Mouse (Mus musculus): ENCODE results near the gene AC131692.1. TPM values are rescaled to one million over a fixed set of nuclear protein-coding genes. Genes with fewer than 3 reads are reported as not detected.

AC131692.1 gene
- polyA plus RNA-seq, 1 experiment from 2014 or later = 0.23 TPM

DNA sequence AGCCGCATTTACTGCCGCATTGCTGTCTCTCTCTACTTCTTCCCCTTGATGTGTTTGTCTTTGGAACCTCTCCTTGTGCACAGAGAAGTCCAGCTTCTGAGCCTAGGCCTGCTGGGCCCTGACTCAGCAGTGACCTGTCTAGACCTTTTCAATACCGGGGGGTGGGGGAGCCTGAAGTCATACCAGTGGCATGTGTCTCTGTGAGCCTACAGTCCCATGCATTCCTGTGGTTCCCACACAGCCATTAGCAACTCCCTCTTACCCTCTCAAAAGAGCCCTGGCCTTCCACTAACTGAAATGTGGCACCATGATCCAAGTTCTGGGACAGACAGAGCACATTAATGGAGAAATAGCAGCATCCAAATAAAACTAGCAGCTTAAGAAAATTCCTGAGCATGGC lies 42.2 kb downstream of the AC131692.1 start:
- Histone ChIP-seq H3K4me1 (replicated peaks) (peaks cover 55% of the 10 kb centered on the region), H3K27ac (replicated peaks) (peak overlapping the region; percentile 51), H3K9me3 (replicated peaks) (no peaks in the 10 kb centered on the region), H3K4me2 (no peak overlapping the region), H3K4me3 (replicated peaks) (no peak overlapping the region), H3K9ac (no peak overlapping the region), H3K27me3 (no peaks in the 10 kb centered on the region), H3K36me3 (replicated peaks) (0 out of 2 replicates have a peak, but pooled peaks cover 8% of the 10 kb centered on the region)
- WGBS (ENCODE audit: insufficient replicate concordance) = 76% methylated on average over 3 of the region's 3 CpGs
- ATAC-seq (ENCODE audit: insufficient read depth) = no peak

DNA sequence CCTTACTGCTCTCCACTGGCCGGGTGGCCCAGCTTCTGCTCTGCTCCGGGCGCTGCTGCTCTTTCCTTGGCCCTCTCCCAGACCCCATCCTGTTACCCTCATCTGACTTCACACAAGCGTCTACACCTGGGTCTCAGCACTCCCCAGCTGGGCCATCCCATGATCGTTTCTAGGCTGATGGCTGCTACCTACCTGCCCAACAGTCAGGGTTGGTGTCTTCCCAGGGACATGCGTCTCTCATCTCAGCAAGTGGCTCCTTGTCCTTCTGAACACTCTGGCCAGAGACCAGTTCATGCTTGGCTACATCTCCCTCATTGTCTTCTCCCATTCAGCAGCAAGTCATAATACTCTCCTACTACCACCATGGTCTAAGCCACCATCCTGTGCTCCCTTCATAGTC lies 45.5 kb downstream of the AC131692.1 start:
- peak overlapping the region; percentile 87 for H3K4me3 ChIP-seq (replicated peaks)

DNA sequence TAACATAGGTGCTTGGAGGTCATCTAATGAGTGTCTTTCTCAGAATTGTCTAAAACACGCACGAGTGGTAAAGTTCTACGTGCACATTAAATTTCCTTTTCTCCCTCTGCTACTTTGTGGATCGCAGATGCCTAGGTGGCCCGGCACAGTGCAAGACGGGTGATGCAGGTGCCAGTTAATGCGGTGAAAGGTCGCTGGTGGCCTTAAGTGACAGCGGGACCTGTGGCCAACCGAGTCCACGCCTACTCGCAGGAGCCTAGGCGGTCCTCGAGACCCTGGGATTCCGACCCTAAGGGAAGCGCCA lies 46.1 kb downstream of the AC131692.1 start:
- peak overlapping the region; percentile 99 for H3K27ac ChIP-seq (replicated peaks)
- 6% methylated on average over 16 of the region's 16 CpGs for WGBS (ENCODE audit: insufficient replicate concordance)
- peak overlapping the region; percentile 87 for H3K4me3 ChIP-seq (replicated peaks)
- H3K27me3 ChIP-seq = no peaks in the 10 kb centered on the region
- peak overlapping the region; percentile 88 for H3K9ac ChIP-seq
- H3K4me2 ChIP-seq = peak overlapping the region; percentile 99
- 0 out of 2 replicates have a peak, but pooled peaks cover 4% of the 10 kb centered on the region for H3K36me3 ChIP-seq (replicated peaks)
- peaks cover 27% of the 10 kb centered on the region for H3K4me1 ChIP-seq (replicated peaks)
- no peak for ATAC-seq (ENCODE audit: insufficient read depth)
- no peaks in the 10 kb centered on the region for H3K9me3 ChIP-seq (replicated peaks)

More for the DNA sequence above, 45.5 kb downstream of the AC131692.1 start:
- no peaks in the 10 kb centered on the region for H3K27me3 ChIP-seq
- peak overlapping the region; percentile 99 for H3K27ac ChIP-seq (replicated peaks)
- H3K4me1 ChIP-seq (replicated peaks) = peaks cover 29% of the 10 kb centered on the region
- H3K4me2 ChIP-seq = peak overlapping the region; percentile 99
- ATAC-seq (ENCODE audit: insufficient read depth) = no peak
- 88% methylated on average over 6 of the region's 6 CpGs for WGBS (ENCODE audit: insufficient replicate concordance)
- H3K9me3 ChIP-seq (replicated peaks) = no peaks in the 10 kb centered on the region
- H3K36me3 ChIP-seq (replicated peaks) = 0 out of 2 replicates have a peak, but pooled peaks cover 4% of the 10 kb centered on the region
- H3K9ac ChIP-seq = peak overlapping the region; percentile 88; the same call in 1 of the 2 replicates

DNA sequence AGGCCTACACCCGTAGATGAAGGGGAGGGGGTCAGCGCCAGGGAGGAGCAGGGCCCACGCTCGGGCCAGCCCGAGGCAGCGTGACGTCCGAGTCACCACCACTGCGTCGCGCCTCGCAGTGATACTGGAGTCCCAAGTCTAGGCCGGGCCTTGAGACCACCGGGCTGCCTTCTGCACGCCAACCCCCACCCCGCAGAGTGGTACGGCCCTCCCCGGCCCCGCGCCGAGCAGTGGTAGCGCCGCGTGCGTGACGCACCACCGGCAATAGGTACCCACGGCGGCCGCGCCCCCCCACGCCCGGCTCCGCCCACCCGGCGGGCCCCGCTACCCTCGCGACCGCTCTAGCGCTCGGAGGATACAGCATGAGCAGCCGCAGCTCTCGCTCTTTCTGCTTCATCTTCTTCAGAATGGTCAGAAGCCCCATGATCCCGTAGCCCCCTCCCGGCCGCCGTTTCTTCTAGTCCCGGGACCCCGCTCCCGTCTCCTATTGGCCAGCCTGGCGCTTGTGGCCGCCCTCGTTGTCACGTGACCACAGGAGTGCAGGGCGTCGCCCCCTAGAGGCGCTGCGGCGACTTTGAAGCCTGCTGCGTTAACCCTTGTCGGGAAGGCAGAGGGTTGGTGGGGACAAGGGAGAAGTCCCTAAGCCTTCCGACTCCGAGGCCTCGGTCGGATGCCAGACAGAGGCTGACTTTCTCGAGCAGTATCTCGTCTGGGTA lies 46.6 kb downstream of the AC131692.1 start, which contains the start of gene Batf2:
Batf2 (plus strand) TSS at position 306 of the 716 bp plus-strand sequence.
- Histone ChIP-seq H3K27me3 (no peaks in the 10 kb centered on the region), H3K9me3 (replicated peaks) (no peaks in the 10 kb centered on the region), H3K9ac (peak within 1 kb of the TSS; percentile 88), H3K4me2 (peak within 1 kb of the TSS; percentile 99), H3K27ac (replicated peaks) (peak within 1 kb of the TSS; percentile 99), H3K36me3 (replicated peaks) (0 out of 2 replicates have a peak, but pooled peaks cover 4% of the 10 kb centered on the region), H3K4me1 (replicated peaks) (peaks cover 27% of the 10 kb centered on the region), H3K4me3 (replicated peaks) (peak within 1 kb of the TSS; percentile 87)
- 1% methylated on average over 68 of the region's 68 CpGs for WGBS (ENCODE audit: insufficient replicate concordance)
- peak; percentile 91 for ATAC-seq (ENCODE audit: insufficient read depth)

DNA sequence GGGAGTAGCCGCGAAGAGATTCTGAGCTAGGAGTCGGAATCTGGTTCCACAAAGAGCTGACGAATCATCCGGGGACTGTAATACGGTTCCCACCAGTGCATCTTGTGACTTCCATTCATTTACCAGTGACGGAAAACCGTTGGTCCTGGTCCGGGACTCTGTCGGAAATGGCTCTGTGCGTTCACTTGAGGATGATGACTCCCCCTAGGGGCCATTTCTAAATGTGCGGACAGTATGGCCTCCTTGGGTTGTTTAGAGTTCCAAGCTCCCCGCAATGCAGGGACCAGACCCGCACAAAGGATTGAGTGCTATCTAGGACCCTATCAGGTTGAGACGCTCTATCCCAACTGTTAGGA lies 47.2 kb downstream of the AC131692.1 start, which contains the start of gene Arl2:
Arl2 (minus strand) TSS at position 155 of the 356 bp plus-strand sequence.
- under 1% methylated on average over 15 of the region's 15 CpGs for WGBS (ENCODE audit: insufficient replicate concordance)
- no peaks in the 10 kb centered on the region for H3K27me3 ChIP-seq
- no peaks in the 10 kb centered on the region for H3K9me3 ChIP-seq (replicated peaks)
- peaks cover 27% of the 10 kb centered on the region for H3K4me1 ChIP-seq (replicated peaks)
- peak within 1 kb of the TSS; percentile 87 for H3K4me3 ChIP-seq (replicated peaks)
- H3K4me2 ChIP-seq = peak within 1 kb of the TSS; percentile 99
- peak within 1 kb of the TSS; percentile 88 for H3K9ac ChIP-seq
- peak; percentile 74 for ATAC-seq (ENCODE audit: insufficient read depth)
- H3K27ac ChIP-seq (replicated peaks) = peak within 1 kb of the TSS; percentile 99
- 0 out of 2 replicates have a peak, but pooled peaks cover 4% of the 10 kb centered on the region for H3K36me3 ChIP-seq (replicated peaks)

DNA sequence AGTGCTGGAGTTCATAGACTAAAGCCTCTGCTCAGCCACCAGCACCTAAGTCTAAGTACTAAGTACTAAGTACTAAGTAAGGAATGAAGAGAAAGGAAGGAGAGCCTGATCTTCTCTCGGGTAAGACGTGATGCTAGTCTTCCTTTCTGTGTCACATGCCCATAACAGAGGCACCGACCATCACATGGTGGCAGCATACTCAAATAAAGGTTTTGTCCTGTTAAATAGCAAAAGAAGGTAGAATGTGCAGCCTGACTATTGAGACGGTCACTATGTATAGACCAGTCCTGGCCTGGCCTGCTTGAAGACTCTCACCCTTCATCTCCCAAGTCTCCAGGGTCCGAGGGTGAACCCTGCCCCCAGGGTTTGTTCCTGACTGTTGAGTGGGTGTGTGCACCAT lies 50.6 kb downstream of the AC131692.1 start:
- 56% methylated on average over 5 of the region's 5 CpGs for WGBS (ENCODE audit: insufficient replicate concordance)
- H3K27me3 ChIP-seq = no peaks in the 10 kb centered on the region
- H3K4me1 ChIP-seq (replicated peaks) = peaks cover 20% of the 10 kb centered on the region
- H3K36me3 ChIP-seq (replicated peaks) = no peaks in the 10 kb centered on the region
- ATAC-seq (ENCODE audit: insufficient read depth) = no peak
- no peak overlapping the region for H3K27ac ChIP-seq (replicated peaks)
- H3K9me3 ChIP-seq (replicated peaks) = no peaks in the 10 kb centered on the region
- H3K4me2 ChIP-seq = no peak overlapping the region
- H3K4me3 ChIP-seq (replicated peaks) = no peak overlapping the region
- no peak overlapping the region for H3K9ac ChIP-seq

Small RNAs within 50 kb of the gene (microRNA-seq; reads per million reads assigned to microRNA genes)
- 2.3 reads per million for gene Mir6988

Other genes starting within 250 kb of the AC131692.1 start
- gene Frmd8, start 219.1 kb upstream of the AC131692.1 start, polyA plus RNA-seq (2015; fragmentation: Nextera tagmentation; extraction: Ambion mirVana) = 12.9 and 13.1 TPM in 2 replicates
- gene Slc25a45, start 216.6 kb upstream of the AC131692.1 start, polyA plus RNA-seq (2015; fragmentation: Nextera tagmentation; extraction: Ambion mirVana) = 7.1 and 7.9 TPM in 2 replicates
- 2.8 and 2.9 TPM in 2 replicates for gene Tigd3, start 200.3 kb upstream of the AC131692.1 start, polyA plus RNA-seq (2015; fragmentation: Nextera tagmentation; extraction: Ambion mirVana)
- 52.7 and 59.4 TPM in 2 replicates for gene Dpf2, start 181.4 kb upstream of the AC131692.1 start, polyA plus RNA-seq (2015; fragmentation: Nextera tagmentation; extraction: Ambion mirVana)
- gene Cdc42ep2, start 169.6 kb upstream of the AC131692.1 start, polyA plus RNA-seq (2015; fragmentation: Nextera tagmentation; extraction: Ambion mirVana) = 2.9 and 3.1 TPM in 2 replicates
- 53.8 and 58.9 TPM in 2 replicates for gene Pola2, start 130.2 kb upstream of the AC131692.1 start, polyA plus RNA-seq (2015; fragmentation: Nextera tagmentation; extraction: Ambion mirVana)
- gene Slc22a20, start 108.3 kb upstream of the AC131692.1 start, polyA plus RNA-seq (2015; fragmentation: Nextera tagmentation; extraction: Ambion mirVana) = 0.05 TPM in 1 of 2 replicates, not detected in the other
- 25.1 and 26.1 TPM in 2 replicates for gene Capn1, start 78.5 kb upstream of the AC131692.1 start, polyA plus RNA-seq (2015; fragmentation: Nextera tagmentation; extraction: Ambion mirVana)
- 13.3 and 17.3 TPM in 2 replicates for gene Syvn1, start 47.8 kb upstream of the AC131692.1 start, polyA plus RNA-seq (2015; fragmentation: Nextera tagmentation; extraction: Ambion mirVana)
- 39.5 and 41.8 TPM in 2 replicates for gene Mrpl49, start 36.6 kb upstream of the AC131692.1 start, polyA plus RNA-seq (2015; fragmentation: Nextera tagmentation; extraction: Ambion mirVana)
- gene Fau, start 36.6 kb upstream of the AC131692.1 start, polyA plus RNA-seq (2015; fragmentation: Nextera tagmentation; extraction: Ambion mirVana) = 401 and 446 TPM in 2 replicates
- gene Znhit2, start 33.2 kb upstream of the AC131692.1 start, polyA plus RNA-seq (2015; fragmentation: Nextera tagmentation; extraction: Ambion mirVana) = 19.1 and 19.5 TPM in 2 replicates
- gene Tm7sf2, start 26.0 kb upstream of the AC131692.1 start, polyA plus RNA-seq (2015; fragmentation: Nextera tagmentation; extraction: Ambion mirVana) = 49.1 and 50.2 TPM in 2 replicates
- 27.3 and 30.8 TPM in 2 replicates for gene Vps51, start 17.2 kb upstream of the AC131692.1 start, polyA plus RNA-seq (2015; fragmentation: Nextera tagmentation; extraction: Ambion mirVana)
- not detected in 2 replicates for gene Tmem262, start 14.4 kb upstream of the AC131692.1 start, polyA plus RNA-seq (2015; fragmentation: Nextera tagmentation; extraction: Ambion mirVana)
- 0.48 and 0.67 TPM in 2 replicates for gene Gm28374, start 12.2 kb upstream of the AC131692.1 start, polyA plus RNA-seq (2015; fragmentation: Nextera tagmentation; extraction: Ambion mirVana)
- gene Zfpl1, start 9.5 kb upstream of the AC131692.1 start, polyA plus RNA-seq (2015; fragmentation: Nextera tagmentation; extraction: Ambion mirVana) = 19.7 and 24.4 TPM in 2 replicates
- 34.5 and 35.4 TPM in 2 replicates for gene Cdca5, start 9.4 kb upstream of the AC131692.1 start, polyA plus RNA-seq (2015; fragmentation: Nextera tagmentation; extraction: Ambion mirVana)
- gene Naaladl1, start 11.4 kb downstream of the AC131692.1 start, polyA plus RNA-seq (2015; fragmentation: Nextera tagmentation; extraction: Ambion mirVana) = 3.5 and 3.7 TPM in 2 replicates
- gene Sac3d1, start 24.2 kb downstream of the AC131692.1 start, polyA plus RNA-seq (2015; fragmentation: Nextera tagmentation; extraction: Ambion mirVana) = 23.2 and 24.0 TPM in 2 replicates
- gene Snx15, start 33.9 kb downstream of the AC131692.1 start, polyA plus RNA-seq (2015; fragmentation: Nextera tagmentation; extraction: Ambion mirVana) = 58.5 and 66.0 TPM in 2 replicates
- gene Batf2, start 46.6 kb downstream of the AC131692.1 start, polyA plus RNA-seq (2015; fragmentation: Nextera tagmentation; extraction: Ambion mirVana) = 0.17 and 0.44 TPM in 2 replicates
- gene Arl2, start 47.1 kb downstream of the AC131692.1 start, polyA plus RNA-seq (2015; fragmentation: Nextera tagmentation; extraction: Ambion mirVana) = 26.0 and 28.8 TPM in 2 replicates
- not detected in 2 replicates for gene Majin, start 90.0 kb downstream of the AC131692.1 start, polyA plus RNA-seq (2015; fragmentation: Nextera tagmentation; extraction: Ambion mirVana)
- gene Gpha2, start 132.0 kb downstream of the AC131692.1 start, polyA plus RNA-seq (2015; fragmentation: Nextera tagmentation; extraction: Ambion mirVana) = 0.15 and 0.28 TPM in 2 replicates
- 3.3 and 5.0 TPM in 2 replicates for gene Ppp2r5b, start 141.5 kb downstream of the AC131692.1 start, polyA plus RNA-seq (2015; fragmentation: Nextera tagmentation; extraction: Ambion mirVana)
- 4.7 and 5.8 TPM in 2 replicates for gene Atg2a, start 147.2 kb downstream of the AC131692.1 start, polyA plus RNA-seq (2015; fragmentation: Nextera tagmentation; extraction: Ambion mirVana)
- gene Ehd1, start 182.3 kb downstream of the AC131692.1 start, polyA plus RNA-seq (2015; fragmentation: Nextera tagmentation; extraction: Ambion mirVana) = 64.0 and 69.3 TPM in 2 replicates
- 0.21 and 0.38 TPM in 2 replicates for gene Cdc42bpg, start 212.0 kb downstream of the AC131692.1 start, polyA plus RNA-seq (2015; fragmentation: Nextera tagmentation; extraction: Ambion mirVana)
- gene Men1, start 240.6 kb downstream of the AC131692.1 start, polyA plus RNA-seq (2015; fragmentation: Nextera tagmentation; extraction: Ambion mirVana) = 25.1 and 25.4 TPM in 2 replicates
- gene Map4k2, start 246.7 kb downstream of the AC131692.1 start, polyA plus RNA-seq (2015; fragmentation: Nextera tagmentation; extraction: Ambion mirVana) = 7.7 and 9.1 TPM in 2 replicates